16 mouse cellular contexts compared by ENCODE assay signal in the genomic region with DNA sequence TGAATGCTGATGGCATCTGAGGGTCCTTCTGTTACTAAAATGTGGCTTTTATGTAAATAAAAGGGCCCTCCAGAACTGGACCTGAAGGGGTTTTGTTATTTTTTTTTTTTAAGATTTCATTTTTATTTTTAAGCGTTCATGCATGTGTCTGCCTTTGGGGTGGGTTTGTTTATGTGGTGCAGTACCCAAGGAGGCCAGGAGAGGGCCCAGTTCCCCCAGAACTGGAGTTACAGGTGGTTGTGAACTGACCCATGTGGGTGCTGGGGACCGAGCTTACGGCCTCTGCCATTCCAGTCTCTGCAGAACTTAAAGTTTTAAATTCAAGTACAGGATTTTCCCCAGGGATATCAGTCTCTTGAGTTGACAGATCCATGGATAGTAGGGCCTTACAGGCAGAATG. TPM values are rescaled to one million over a fixed set of nuclear protein-coding genes. Genes with fewer than 3 reads are reported as not detected.
DNase-seq lines count a peak whose midpoint lies in the region; ATAC-seq and TF ChIP-seq lines count a peak whose summit lies in the region.
"Had no signal": no experiment of that assay in that cellular context is flagged by ENCODE, and none has a peak within 500 bp of the region (broad histone marks: within the 10 kb centered on the region; RNA-seq: fewer than 3 reads in every experiment).

No protein-coding gene starts in this region.

- H3K9ac ChIP-seq in kidney, embryonic 15.5 days, result no peak overlapping the region
- no peak overlapping the region for H3K9ac ChIP-seq in midbrain, postnatal 0 days (replicated peaks; ENCODE audit: low read length, poor library complexity, severe bottlenecking)
- H3K9ac ChIP-seq in midbrain, embryonic 13.5 days (replicated peaks), result no peak overlapping the region
- H3K9ac ChIP-seq: forebrain, embryonic 15.5 days; hindbrain, embryonic 15.5 days; neural tube, embryonic 15.5 days had no signal

- H3K36me3 ChIP-seq in kidney, adult 2 months (ENCODE audit: control insufficient read depth, insufficient read depth, low read length), result peaks cover 15% of the 10 kb centered on the region
- peaks cover 95% of the 10 kb centered on the region for H3K36me3 ChIP-seq in kidney, embryonic 15.5 days
- peaks cover 84% of the 10 kb centered on the region for H3K36me3 ChIP-seq in midbrain, postnatal 0 days (ENCODE audit: insufficient read depth, low read length)
- H3K36me3 ChIP-seq in midbrain, embryonic 13.5 days, result peaks cover 98% of the 10 kb centered on the region

- TF ChIP-seq CTCF in kidney, adult 2 months (conservative IDR thresholded peaks at IDR 0.05; ENCODE audit: insufficient read depth, insufficient read length, low read depth, low read length), result peak; percentile 32; the same call in 1 of the 2 replicates
- TF ChIP-seq CTCF in midbrain, postnatal 0 days (IDR thresholded peaks at IDR 0.05), result peak; percentile 38; the same call in 1 of the 2 replicates

- whole genome bisulfite sequencing in kidney, adult 2 months, result over 99% methylated on average over 3 of the region's 3 CpGs
- WGBS in kidney, embryonic 15.5 days, result 100% methylated on average over 3 of the region's 3 CpGs
- WGBS in midbrain, postnatal 0 days, result 97% methylated on average over 3 of the region's 3 CpGs
- 99% methylated on average over 3 of the region's 3 CpGs for WGBS in midbrain, embryonic 13.5 days

- no peak for ATAC-seq in kidney, embryonic 15.5 days (replicated peaks; ENCODE audit: low FRiP score)
- ATAC-seq in midbrain, postnatal 0 days (ENCODE audit: low FRiP score), result no peak
- ATAC-seq in midbrain, embryonic 13.5 days, result no peak
- ATAC-seq: CD4-positive, CD25-positive, alpha-beta regulatory T cell, adult 4 months; forebrain, embryonic 15.5 days had no signal

- peaks cover 3% of the 10 kb centered on the region; the same call in 1 of the 2 replicates for H3K4me1 ChIP-seq in kidney, adult 2 months (ENCODE audit: control insufficient read depth, insufficient read depth, low read length)
- H3K4me1 ChIP-seq in kidney, embryonic 15.5 days, result peaks cover 28% of the 10 kb centered on the region
- H3K4me1 ChIP-seq in midbrain, postnatal 0 days (ENCODE audit: insufficient read depth, low read length), result no peaks in the 10 kb centered on the region
- H3K4me1 ChIP-seq in midbrain, embryonic 13.5 days (replicated peaks), result no peaks in the 10 kb centered on the region
- H3K4me1 ChIP-seq: forebrain, embryonic 15.5 days; hindbrain, embryonic 15.5 days; neural tube, embryonic 15.5 days had no signal

- no peak overlapping the region for H3K4me3 ChIP-seq in kidney, adult 2 months (ENCODE audit: insufficient read depth, low read depth, low read length)
- H3K4me3 ChIP-seq in kidney, embryonic 15.5 days (replicated peaks), result no peak overlapping the region
- H3K4me3 ChIP-seq in midbrain, postnatal 0 days (ENCODE audit: low read depth, low read length), result no peak overlapping the region
- H3K4me3 ChIP-seq in midbrain, embryonic 13.5 days (replicated peaks), result no peak overlapping the region
- H3K4me3 ChIP-seq: forebrain, embryonic 15.5 days; hindbrain, embryonic 15.5 days; neural tube, embryonic 15.5 days had no signal

- H3K4me2 ChIP-seq in kidney, embryonic 15.5 days, result no peak overlapping the region
- no peak overlapping the region for H3K4me2 ChIP-seq in midbrain, postnatal 0 days (ENCODE audit: low read depth, low read length, poor library complexity, severe bottlenecking)
- H3K4me2 ChIP-seq in midbrain, embryonic 13.5 days (replicated peaks), result no peak overlapping the region
- H3K4me2 ChIP-seq: forebrain, embryonic 15.5 days; hindbrain, embryonic 15.5 days; neural tube, embryonic 15.5 days had no signal

- DNase-seq in kidney, adult 2 months, result no peak
- DNase-seq in midbrain, postnatal 0 days (ENCODE audit: low spot score), result no peak
- DNase-seq in R1 (ENCODE audit: low read depth, low spot score), result peak; percentile 49
- no peak for DNase-seq in right cerebral cortex, postnatal 25 days
- DNase-seq in cerebellum, postnatal 36 days, result no peak
- DNase-seq: cerebellum, adult 8-10 months; embryo, embryonic 11 days; heart, postnatal 10 days; kidney, adult 8-10 months; thymus, postnatal 36 days had no signal

- H3K27me3 ChIP-seq in kidney, adult 2 months (replicated peaks; ENCODE audit: control insufficient read depth, insufficient read depth, low read length), result no peaks in the 10 kb centered on the region
- no peaks in the 10 kb centered on the region for H3K27me3 ChIP-seq in kidney, embryonic 15.5 days
- H3K27me3 ChIP-seq in midbrain, postnatal 0 days (ENCODE audit: insufficient read depth, low read length), result no peaks in the 10 kb centered on the region
- no peaks in the 10 kb centered on the region for H3K27me3 ChIP-seq in midbrain, embryonic 13.5 days
- H3K27me3 ChIP-seq: forebrain, embryonic 15.5 days; hindbrain, embryonic 15.5 days; neural tube, embryonic 15.5 days had no signal

- no peak for TF ChIP-seq POLR2A in kidney, adult 2 months (IDR thresholded peaks at IDR 0.05; ENCODE audit: low read depth, low read length)

- no peak overlapping the region for H3K27ac ChIP-seq in kidney, adult 2 months (ENCODE audit: insufficient read depth, low read depth, low read length)
- no peak overlapping the region for H3K27ac ChIP-seq in kidney, embryonic 15.5 days
- no peak overlapping the region for H3K27ac ChIP-seq in midbrain, postnatal 0 days (ENCODE audit: low read depth, low read length)
- no peak overlapping the region for H3K27ac ChIP-seq in midbrain, embryonic 13.5 days
- H3K27ac ChIP-seq: forebrain, embryonic 15.5 days; hindbrain, embryonic 15.5 days; neural tube, embryonic 15.5 days had no signal

- H3K9me3 ChIP-seq in kidney, embryonic 15.5 days (replicated peaks), result no peaks in the 10 kb centered on the region
- H3K9me3 ChIP-seq in midbrain, postnatal 0 days (ENCODE audit: low read length), result no peaks in the 10 kb centered on the region
- H3K9me3 ChIP-seq in midbrain, embryonic 13.5 days, result no peaks in the 10 kb centered on the region
- H3K9me3 ChIP-seq: forebrain, embryonic 15.5 days; hindbrain, embryonic 15.5 days; neural tube, embryonic 15.5 days had no signal

RNA-seq across cellular contexts. Expression of a gene that starts 14.5 kb away (rescaled TPM):
- 128 and 160 TPM in 2 replicates for polyA plus RNA-seq in kidney, adult 2 months (2012; rRNA removed)
- polyA plus RNA-seq in kidney, embryonic 15.5 days (2015; fragmentation: Nextera tagmentation; extraction: Ambion mirVana), result 41.5 and 46.0 TPM in 2 replicates
- 66.4 and 84.3 TPM in 2 replicates for total RNA-seq in midbrain, postnatal 0 days (2014; rRNA removed)
- polyA plus RNA-seq in midbrain, postnatal 0 days (2015; fragmentation: Nextera tagmentation; extraction: Ambion mirVana), result 37.7 and 40.4 TPM in 2 replicates
- 33.9 and 36.9 TPM in 2 replicates for polyA plus RNA-seq in midbrain, embryonic 13.5 days (2015; fragmentation: Nextera tagmentation; extraction: Ambion mirVana)

RNA-seq across cellular contexts. Expression of a gene that starts 28.3 kb away (rescaled TPM):
- 1.0 and 1.2 TPM in 2 replicates for polyA plus RNA-seq in kidney, adult 2 months (2012; rRNA removed)
- polyA plus RNA-seq in kidney, embryonic 15.5 days (2015; fragmentation: Nextera tagmentation; extraction: Ambion mirVana), result 0.33 and 0.57 TPM in 2 replicates
- 46.9 and 49.1 TPM in 2 replicates for total RNA-seq in midbrain, postnatal 0 days (2014; rRNA removed)
- polyA plus RNA-seq in midbrain, postnatal 0 days (2015; fragmentation: Nextera tagmentation; extraction: Ambion mirVana), result 8.3 and 9.1 TPM in 2 replicates
- polyA plus RNA-seq in midbrain, embryonic 13.5 days (2015; fragmentation: Nextera tagmentation; extraction: Ambion mirVana), result 9.2 TPM in 2 replicates
